12 mouse cellular contexts compared by ENCODE assay signal in the genomic region with DNA sequence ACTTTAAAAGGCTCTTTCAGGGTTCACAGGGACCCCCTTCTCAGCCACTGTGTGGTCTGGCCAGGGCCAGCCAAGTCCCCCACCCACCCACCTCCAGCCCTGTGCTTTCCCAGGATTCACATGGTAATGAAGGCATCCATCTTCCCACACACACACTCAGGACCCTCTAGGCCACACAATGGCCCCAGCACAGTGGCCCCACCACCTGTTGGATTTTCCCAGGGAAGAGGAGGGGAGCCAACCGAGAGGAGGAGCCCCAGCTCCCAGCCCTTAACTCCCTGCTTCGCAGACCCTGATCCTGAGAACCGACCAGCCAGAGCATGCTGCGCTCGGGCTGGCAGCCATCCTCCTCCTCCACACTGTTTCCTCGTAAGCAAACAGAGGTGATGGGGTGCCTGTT. TPM values are rescaled to one million over a fixed set of nuclear protein-coding genes. Genes with fewer than 3 reads are reported as not detected.
DNase-seq lines count a peak whose midpoint lies in the region; ATAC-seq and TF ChIP-seq lines count a peak whose summit lies in the region.
"Had no signal": no experiment of that assay in that cellular context is flagged by ENCODE, and none has a peak within 500 bp of the region (broad histone marks: within the 10 kb centered on the region; RNA-seq: fewer than 3 reads in every experiment).

No protein-coding gene starts in this region.

- no peaks in the 10 kb centered on the region for H3K9me3 ChIP-seq in kidney, embryonic 15.5 days (replicated peaks)
- no peaks in the 10 kb centered on the region for H3K9me3 ChIP-seq in embryonic facial prominence, embryonic 12.5 days
- H3K9me3 ChIP-seq in hindbrain, embryonic 16.5 days (ENCODE audit: control insufficient read depth, low read length) = no peaks in the 10 kb centered on the region
- H3K9me3 ChIP-seq: limb, embryonic 15.5 days; megakaryocyte, embryonic 14.5 days had no signal

- no peak for DNase-seq in kidney, adult 2 months
- DNase-seq in neural tube, embryonic 10.5 days (ENCODE audit: extremely low spot score, low spot score) = peak; percentile 63
- DNase-seq in left cerebral cortex, postnatal 25 days (ENCODE audit: low spot score in 2 of 2) = no peak
- DNase-seq in cerebellum, adult 9-10 months = no peak
- DNase-seq in lung, postnatal 4 days = no peak
- DNase-seq: cerebellum, postnatal 14 days; right cerebral cortex, postnatal 25 days had no signal

- WGBS in kidney, embryonic 15.5 days = 32% methylated on average over 6 of the region's 6 CpGs
- WGBS in kidney, adult 2 months = 71% methylated on average over 6 of the region's 6 CpGs
- WGBS in embryonic facial prominence, embryonic 12.5 days = 45% methylated on average over 6 of the region's 6 CpGs
- 20% methylated on average over 6 of the region's 6 CpGs for WGBS in hindbrain, embryonic 16.5 days

- H3K4me1 ChIP-seq in kidney, embryonic 15.5 days = peaks cover 19% of the 10 kb centered on the region
- no peaks in the 10 kb centered on the region; the same call in 1 of the 2 replicates for H3K4me1 ChIP-seq in kidney, adult 2 months (ENCODE audit: control insufficient read depth, insufficient read depth, low read length)
- H3K4me1 ChIP-seq in embryonic facial prominence, embryonic 12.5 days = 0 out of 2 replicates have a peak, but pooled peaks cover 4% of the 10 kb centered on the region
- H3K4me1 ChIP-seq in hindbrain, embryonic 16.5 days (ENCODE audit: control insufficient read depth, insufficient read depth, low read depth, low read length) = no peaks in the 10 kb centered on the region; the same call in 1 of the 2 replicates
- H3K4me1 ChIP-seq: megakaryocyte, embryonic 14.5 days had no signal

- intact Hi-C loops in left cerebral cortex, postnatal 25 days (cut with DNase I) = no loop called here

- H3K4me3 ChIP-seq in kidney, embryonic 15.5 days (replicated peaks) = no peak overlapping the region
- H3K4me3 ChIP-seq in kidney, adult 2 months (ENCODE audit: insufficient read depth, low read depth, low read length) = no peak overlapping the region
- no peak overlapping the region for H3K4me3 ChIP-seq in embryonic facial prominence, embryonic 12.5 days
- no peak overlapping the region for H3K4me3 ChIP-seq in hindbrain, embryonic 16.5 days (ENCODE audit: low read length)
- H3K4me3 ChIP-seq: limb, embryonic 15.5 days; megakaryocyte, embryonic 14.5 days had no signal

- TF ChIP-seq POLR2A in kidney, adult 2 months (IDR thresholded peaks at IDR 0.05; ENCODE audit: low read depth, low read length) = no peak

- H3K36me3 ChIP-seq in kidney, embryonic 15.5 days = no peaks in the 10 kb centered on the region
- no peaks in the 10 kb centered on the region for H3K36me3 ChIP-seq in kidney, adult 2 months (ENCODE audit: control insufficient read depth, insufficient read depth, low read length)
- H3K36me3 ChIP-seq in embryonic facial prominence, embryonic 12.5 days = no peaks in the 10 kb centered on the region
- H3K36me3 ChIP-seq in hindbrain, embryonic 16.5 days (ENCODE audit: control insufficient read depth, insufficient read depth, low read length) = no peaks in the 10 kb centered on the region
- H3K36me3 ChIP-seq: limb, embryonic 15.5 days had no signal

- no peak overlapping the region for H3K9ac ChIP-seq in kidney, embryonic 15.5 days
- no peak overlapping the region for H3K9ac ChIP-seq in embryonic facial prominence, embryonic 12.5 days
- no peak overlapping the region for H3K9ac ChIP-seq in hindbrain, embryonic 16.5 days (ENCODE audit: low read depth, low read length)
- H3K9ac ChIP-seq: limb, embryonic 15.5 days had no signal

- ATAC-seq in kidney, embryonic 15.5 days (replicated peaks; ENCODE audit: low FRiP score) = 0 out of 2 replicates have a peak, but pooled peaks have one; percentile 47
- peak; percentile 53; the same call in 1 of the 2 replicates for ATAC-seq in embryonic facial prominence, embryonic 12.5 days (ENCODE audit: insufficient number of reproducible peaks, insufficient read depth, low FRiP score, low TSS enrichment)
- peak; percentile 92 for ATAC-seq in hindbrain, embryonic 16.5 days

- no peak for TF ChIP-seq CTCF in kidney, adult 2 months (conservative IDR thresholded peaks at IDR 0.05; ENCODE audit: insufficient read depth, insufficient read length, low read depth, low read length)

- H3K27ac ChIP-seq in kidney, embryonic 15.5 days = peak overlapping the region; percentile 43
- H3K27ac ChIP-seq in kidney, adult 2 months (ENCODE audit: insufficient read depth, low read depth, low read length) = no peak overlapping the region
- H3K27ac ChIP-seq in embryonic facial prominence, embryonic 12.5 days = no peak overlapping the region
- H3K27ac ChIP-seq in hindbrain, embryonic 16.5 days (ENCODE audit: low read depth, low read length) = 0 out of 2 replicates have a peak overlapping the region, but pooled peaks have one; percentile 3

- H3K27me3 ChIP-seq in kidney, embryonic 15.5 days = no peaks in the 10 kb centered on the region
- H3K27me3 ChIP-seq in kidney, adult 2 months (replicated peaks; ENCODE audit: control insufficient read depth, insufficient read depth, low read length) = no peaks in the 10 kb centered on the region
- no peaks in the 10 kb centered on the region for H3K27me3 ChIP-seq in embryonic facial prominence, embryonic 12.5 days
- no peaks in the 10 kb centered on the region for H3K27me3 ChIP-seq in hindbrain, embryonic 16.5 days (replicated peaks; ENCODE audit: control insufficient read depth, insufficient read depth, low read length)
- H3K27me3 ChIP-seq: limb, embryonic 15.5 days had no signal

- H3K4me2 ChIP-seq in kidney, embryonic 15.5 days = no peak overlapping the region
- H3K4me2 ChIP-seq in embryonic facial prominence, embryonic 12.5 days (replicated peaks) = no peak overlapping the region
- no peak overlapping the region for H3K4me2 ChIP-seq in hindbrain, embryonic 16.5 days (ENCODE audit: low read length)
- H3K4me2 ChIP-seq: limb, embryonic 15.5 days had no signal

RNA-seq across cellular contexts. Expression of a gene that starts 18.0 kb away (rescaled TPM):
- 133 and 143 TPM in 2 replicates for polyA plus RNA-seq in kidney, embryonic 15.5 days (2015; fragmentation: Nextera tagmentation; extraction: Ambion mirVana)
- 156 and 235 TPM in 2 replicates for polyA plus RNA-seq in kidney, adult 2 months (2012; rRNA removed)
- 168 and 170 TPM in 2 replicates for polyA plus RNA-seq in embryonic facial prominence, embryonic 12.5 days (2016; fragmentation: Nextera tagmentation; extraction: Ambion mirVana)
- polyA plus RNA-seq in hindbrain, embryonic 16.5 days (2015; fragmentation: Nextera tagmentation; extraction: Ambion mirVana) = 56.8 and 68.4 TPM in 2 replicates
- total RNA-seq in left cerebral cortex, postnatal 25 days (2021) = 10 to 100 TPM; 19.9 to 30.4 TPM

RNA-seq across cellular contexts. Expression of a gene that starts 31.2 kb away (rescaled TPM):
- polyA plus RNA-seq in kidney, embryonic 15.5 days (2015; fragmentation: Nextera tagmentation; extraction: Ambion mirVana) = 29.5 and 31.0 TPM in 2 replicates
- polyA plus RNA-seq in kidney, adult 2 months (2012; rRNA removed) = 8.4 and 10.1 TPM in 2 replicates
- polyA plus RNA-seq in embryonic facial prominence, embryonic 12.5 days (2016; fragmentation: Nextera tagmentation; extraction: Ambion mirVana) = 36.4 and 38.9 TPM in 2 replicates
- 32.2 and 36.7 TPM in 2 replicates for polyA plus RNA-seq in hindbrain, embryonic 16.5 days (2015; fragmentation: Nextera tagmentation; extraction: Ambion mirVana)
- total RNA-seq in left cerebral cortex, postnatal 25 days (2021) = 10 to 100 TPM; 21.3 to 24.5 TPM

RNA-seq across cellular contexts. Expression of a gene that starts 35.9 kb away (rescaled TPM):
- polyA plus RNA-seq in kidney, embryonic 15.5 days (2015; fragmentation: Nextera tagmentation; extraction: Ambion mirVana) = 16.4 and 20.9 TPM in 2 replicates
- polyA plus RNA-seq in kidney, adult 2 months (2012; rRNA removed) = 2.9 and 3.1 TPM in 2 replicates
- 14.3 and 14.5 TPM in 2 replicates for polyA plus RNA-seq in embryonic facial prominence, embryonic 12.5 days (2016; fragmentation: Nextera tagmentation; extraction: Ambion mirVana)
- 6.7 and 7.0 TPM in 2 replicates for polyA plus RNA-seq in hindbrain, embryonic 16.5 days (2015; fragmentation: Nextera tagmentation; extraction: Ambion mirVana)
- 1 to 10 TPM; 1.8 to 2.6 TPM for total RNA-seq in left cerebral cortex, postnatal 25 days (2021)

RNA-seq across cellular contexts. Expression of a gene that starts 48.8 kb away (rescaled TPM):
- polyA plus RNA-seq in kidney, embryonic 15.5 days (2015; fragmentation: Nextera tagmentation; extraction: Ambion mirVana) = 141 and 147 TPM in 2 replicates
- 129 and 161 TPM in 2 replicates for polyA plus RNA-seq in kidney, adult 2 months (2012; rRNA removed)
- 129 and 131 TPM in 2 replicates for polyA plus RNA-seq in embryonic facial prominence, embryonic 12.5 days (2016; fragmentation: Nextera tagmentation; extraction: Ambion mirVana)
- 172 and 178 TPM in 2 replicates for polyA plus RNA-seq in hindbrain, embryonic 16.5 days (2015; fragmentation: Nextera tagmentation; extraction: Ambion mirVana)
- total RNA-seq in left cerebral cortex, postnatal 25 days (2021) = 10 to 100 TPM; 73.1 to 85.4 TPM

Comparison
In these comparisons a context has a peak if more than half of its experiments do, and no peak if none do; other contexts are left out.
1. H3K27ac ChIP-seq: peak in kidney, embryonic 15.5 days (single experiment) and hindbrain, embryonic 16.5 days (single experiment); none in kidney, adult 2 months (single experiment) and embryonic facial prominence, embryonic 12.5 days (single experiment).
2. Peak in every context shown above with its lines, with median percentiles within 50 percentile points of each other: ATAC-seq.